Mouse (Mus musculus) bone marrow macrophage, adult 2 months (primary cell): ENCODE measurements at regions not wholly inside any gene's neighbourhood (a gene's known extent, or its start where the extent isn't known, plus 50 kb on each side); places are given as distances from the start of the nearest gene placed in this dataset.

Experiments
- H3K27ac ChIP-seq: 2 replicates; pipeline ENCODE4 v1.5.1; 2012; ENCODE audit warnings: low read depth, low read length; ENCODE audit not compliant: insufficient read depth
- H3K4me1 ChIP-seq: 2 replicates; pipeline ENCODE4 v1.6.1; 2012; ENCODE audit warnings: low read length; ENCODE audit not compliant: control insufficient read depth, insufficient read depth
- H3K4me3 ChIP-seq: 2 replicates; pipeline ENCODE4 v1.5.1; 2012; ENCODE audit warnings: mild to moderate bottlenecking, low read length, moderate library complexity; ENCODE audit not compliant: insufficient read depth
- CTCF ChIP-seq: IDR thresholded peaks from 2 replicates; pipeline ENCODE4 v1.5.1; 2012; ENCODE audit warnings: low read depth, mild to moderate bottlenecking, low read length, moderate library complexity
- POLR2A ChIP-seq: IDR thresholded peaks from 2 replicates; pipeline ENCODE4 v1.6.1; 2012; ENCODE audit warnings: mild to moderate bottlenecking, low read depth, low read length, borderline replicate concordance

DNA sequence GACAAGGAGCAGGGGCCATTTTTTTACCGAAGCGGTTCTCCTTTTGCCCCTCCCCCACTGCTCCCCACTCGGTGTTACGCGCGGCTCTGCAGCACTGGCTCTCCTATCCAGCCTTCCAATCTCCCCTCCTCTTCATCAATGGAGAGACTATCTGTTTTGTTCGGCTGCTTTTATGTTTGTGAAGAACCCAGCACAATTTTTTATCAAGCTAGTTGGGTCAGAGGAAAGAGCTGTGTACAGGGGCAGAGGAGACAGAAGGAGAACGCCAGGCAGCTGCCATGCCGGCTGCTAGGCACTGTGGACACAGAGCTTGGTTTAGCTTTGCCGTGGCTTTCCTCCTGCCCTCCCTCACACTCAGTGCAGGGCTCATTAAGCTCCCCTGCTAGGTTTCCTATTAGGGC, 280.3 kb downstream of the Sox11 start:
- Histone ChIP-seq H3K4me3 (no peak overlapping the region), H3K4me1 (no peaks in the 10 kb centered on the region), H3K27ac (no peak overlapping the region)
- TF ChIP-seq CTCF (no peak), POLR2A (no peak)

DNA sequence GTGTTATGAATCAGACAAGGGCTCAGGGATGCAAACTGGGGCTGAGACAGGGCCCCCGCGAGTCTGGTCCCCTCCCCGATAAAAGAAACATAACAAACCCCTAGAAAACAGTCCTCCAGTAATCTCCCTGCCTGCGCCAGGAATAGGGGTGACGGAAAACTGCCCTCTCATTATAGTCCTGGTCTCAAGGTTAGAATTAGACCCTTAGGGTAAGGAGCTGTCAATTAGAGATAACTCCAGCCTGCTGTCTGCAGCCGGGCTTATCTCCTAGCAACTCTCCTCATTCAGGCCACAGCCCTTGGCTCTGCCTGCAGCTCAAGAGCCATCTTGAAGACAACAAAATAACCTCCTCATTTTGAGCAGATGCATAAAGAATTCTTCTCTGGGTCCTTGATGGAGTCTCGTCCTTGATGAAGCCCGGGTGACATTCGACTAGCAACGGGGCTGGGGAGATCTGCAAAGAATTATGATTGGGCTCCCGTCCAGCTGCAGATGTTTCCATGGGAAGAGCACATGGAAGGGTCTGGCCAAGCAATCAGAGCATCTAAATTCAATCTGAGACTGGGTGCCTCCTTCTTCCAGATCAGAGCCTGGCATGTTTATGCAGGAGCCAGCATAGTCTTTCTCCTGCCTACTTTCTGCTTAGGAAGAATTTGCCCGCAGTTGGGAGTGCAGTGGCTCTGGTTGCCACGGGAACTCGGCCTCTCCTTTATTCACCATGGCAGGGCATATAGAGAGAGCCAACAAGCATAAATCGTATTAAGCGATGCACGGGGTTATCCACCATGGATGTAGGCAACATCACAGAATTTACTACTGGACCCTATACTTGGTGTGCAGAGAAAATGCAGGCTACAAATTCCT, 281.2 kb downstream of the Sox11 start:
- TF ChIP-seq POLR2A: no peak
- TF ChIP-seq CTCF: no peak
- Histone ChIP-seq H3K27ac (no peak overlapping the region), H3K4me1 (no peaks in the 10 kb centered on the region), H3K4me3 (no peak overlapping the region)

DNA sequence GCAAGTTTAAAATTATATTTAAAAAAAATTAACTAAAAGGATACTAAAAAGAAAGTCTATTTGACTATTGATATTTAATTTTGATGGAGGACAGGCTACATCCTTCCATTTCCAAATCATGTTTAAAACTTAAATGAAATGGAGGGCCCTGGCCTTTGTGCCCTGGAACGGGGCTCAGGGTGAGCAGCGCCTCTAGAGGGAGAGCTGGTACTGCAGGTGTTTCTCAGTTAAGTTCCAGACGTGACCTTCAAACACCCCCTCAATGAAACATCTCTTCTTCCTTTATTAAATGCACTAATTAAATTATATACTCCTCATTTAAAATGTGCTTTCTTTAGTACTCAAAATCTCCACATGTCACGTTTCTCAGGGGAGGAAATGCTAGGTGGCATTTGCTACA, 282.5 kb downstream of the Sox11 start:
- Histone ChIP-seq H3K27ac (no peak overlapping the region), H3K4me1 (no peaks in the 10 kb centered on the region), H3K4me3 (no peak overlapping the region)
- TF ChIP-seq CTCF (peak; percentile 38; the same call in 1 of the 2 replicates), POLR2A (no peak)

DNA sequence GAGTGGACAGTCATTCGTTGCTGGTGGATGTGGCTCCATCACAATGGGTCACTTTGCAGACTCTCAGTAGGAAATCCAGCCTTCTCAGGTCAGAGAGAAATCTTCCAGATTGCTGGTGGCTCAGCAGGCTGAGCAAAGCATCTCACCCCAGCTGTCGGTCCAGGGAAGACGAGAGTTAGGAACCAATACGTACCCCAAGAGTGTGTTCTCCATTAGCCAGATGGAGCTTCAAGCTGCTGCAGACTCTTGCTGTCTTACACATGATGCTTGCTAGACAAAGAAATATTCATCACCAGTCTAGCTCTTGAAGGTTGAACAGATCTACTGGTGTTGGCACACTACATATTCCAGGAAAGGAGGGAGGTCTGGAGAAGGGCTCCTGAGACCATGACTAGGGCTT, 288.0 kb downstream of the Sox11 start:
- no peak overlapping the region for H3K4me3 ChIP-seq
- H3K4me1 ChIP-seq: no peaks in the 10 kb centered on the region
- TF ChIP-seq POLR2A: no peak
- TF ChIP-seq CTCF: no peak
- no peak overlapping the region for H3K27ac ChIP-seq

DNA sequence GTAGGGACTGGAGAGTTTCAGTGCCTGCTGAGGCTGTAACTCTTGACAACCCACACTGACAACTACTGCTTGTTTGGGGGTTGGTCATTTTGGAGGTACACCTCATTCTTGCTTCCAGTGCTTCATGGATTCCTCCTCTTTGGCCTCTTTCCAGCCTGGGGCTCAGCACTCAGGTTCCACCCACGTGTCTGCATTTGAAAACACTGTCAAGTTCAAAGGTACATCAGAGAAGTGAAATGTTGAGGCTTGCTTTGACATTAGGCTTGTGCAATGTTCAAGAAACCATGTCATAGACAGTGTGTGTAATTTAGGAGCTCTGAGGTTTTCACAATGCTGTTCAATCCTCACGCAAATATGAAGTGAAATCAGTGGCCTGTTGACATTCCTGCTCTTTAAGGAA, 304.5 kb downstream of the Sox11 start:
- H3K27ac ChIP-seq: no peak overlapping the region
- no peak overlapping the region for H3K4me3 ChIP-seq
- no peak for TF ChIP-seq CTCF
- TF ChIP-seq POLR2A: no peak
- no peaks in the 10 kb centered on the region for H3K4me1 ChIP-seq

DNA sequence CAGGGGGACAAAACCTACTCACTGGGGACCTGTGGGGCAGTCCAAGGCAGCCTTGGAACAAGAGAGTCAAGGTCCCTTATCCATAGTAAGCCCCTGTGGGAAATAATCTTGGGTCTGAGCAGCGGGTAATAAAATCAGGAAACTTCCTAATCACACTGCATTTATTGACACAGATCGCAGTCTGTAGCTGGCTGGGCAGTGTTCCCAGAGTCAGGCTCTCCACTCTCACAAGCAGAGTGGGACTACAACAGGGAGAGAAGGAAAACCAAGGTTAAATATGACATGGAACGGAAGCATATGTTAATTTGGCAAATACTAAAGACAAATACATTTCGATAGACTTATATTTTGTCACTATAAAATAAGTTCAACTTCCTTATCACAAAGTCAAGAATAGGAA, 322.6 kb downstream of the Sox11 start:
- Histone ChIP-seq H3K27ac (no peak overlapping the region), H3K4me1 (no peaks in the 10 kb centered on the region), H3K4me3 (no peak overlapping the region)
- TF ChIP-seq CTCF: no peak
- TF ChIP-seq POLR2A: no peak

DNA sequence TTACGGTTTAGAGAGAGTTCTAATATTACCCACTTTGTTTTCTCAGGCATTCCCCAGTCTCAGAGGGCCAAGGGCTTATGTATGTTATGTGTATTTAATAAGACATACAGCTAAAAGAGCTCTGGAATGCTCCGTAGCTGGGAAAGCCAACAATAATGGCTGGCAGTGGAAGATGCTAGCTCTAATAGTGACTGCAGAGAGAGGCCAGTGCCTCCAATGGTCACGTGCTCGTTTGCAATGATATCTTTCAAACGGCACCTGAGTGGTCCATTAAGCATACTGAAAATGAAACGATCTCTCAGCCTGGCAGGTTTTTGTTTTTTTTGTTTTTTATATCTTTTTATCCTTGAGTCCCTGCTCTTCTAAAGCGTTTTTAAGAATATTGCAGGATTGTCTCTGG, 324.0 kb downstream of the Sox11 start:
- Histone ChIP-seq H3K4me3 (no peak overlapping the region), H3K4me1 (no peaks in the 10 kb centered on the region), H3K27ac (no peak overlapping the region)
- TF ChIP-seq CTCF (no peak), POLR2A (no peak)

DNA sequence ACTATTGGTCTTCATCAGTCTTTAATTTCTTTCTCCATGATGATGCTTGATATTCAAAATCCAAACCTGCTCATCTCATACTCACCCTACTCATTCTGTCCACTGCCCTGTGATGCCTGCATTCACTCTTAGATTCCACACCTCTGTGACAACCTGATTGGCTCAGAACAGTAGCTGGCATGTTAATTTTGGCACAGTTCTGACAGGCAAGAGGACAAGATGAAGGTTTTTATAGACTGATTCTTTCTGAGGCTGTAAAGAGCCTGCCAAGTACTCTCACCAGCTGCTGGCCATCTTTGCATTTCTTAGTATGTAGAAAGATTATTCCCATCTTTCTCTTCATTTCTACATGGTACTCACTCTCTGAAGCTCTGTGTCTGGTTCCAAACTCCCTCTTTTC, 343.1 kb downstream of the Sox11 start:
- no peak for TF ChIP-seq CTCF
- TF ChIP-seq POLR2A: no peak
- Histone ChIP-seq H3K4me3 (no peak overlapping the region), H3K4me1 (no peaks in the 10 kb centered on the region), H3K27ac (no peak overlapping the region)

DNA sequence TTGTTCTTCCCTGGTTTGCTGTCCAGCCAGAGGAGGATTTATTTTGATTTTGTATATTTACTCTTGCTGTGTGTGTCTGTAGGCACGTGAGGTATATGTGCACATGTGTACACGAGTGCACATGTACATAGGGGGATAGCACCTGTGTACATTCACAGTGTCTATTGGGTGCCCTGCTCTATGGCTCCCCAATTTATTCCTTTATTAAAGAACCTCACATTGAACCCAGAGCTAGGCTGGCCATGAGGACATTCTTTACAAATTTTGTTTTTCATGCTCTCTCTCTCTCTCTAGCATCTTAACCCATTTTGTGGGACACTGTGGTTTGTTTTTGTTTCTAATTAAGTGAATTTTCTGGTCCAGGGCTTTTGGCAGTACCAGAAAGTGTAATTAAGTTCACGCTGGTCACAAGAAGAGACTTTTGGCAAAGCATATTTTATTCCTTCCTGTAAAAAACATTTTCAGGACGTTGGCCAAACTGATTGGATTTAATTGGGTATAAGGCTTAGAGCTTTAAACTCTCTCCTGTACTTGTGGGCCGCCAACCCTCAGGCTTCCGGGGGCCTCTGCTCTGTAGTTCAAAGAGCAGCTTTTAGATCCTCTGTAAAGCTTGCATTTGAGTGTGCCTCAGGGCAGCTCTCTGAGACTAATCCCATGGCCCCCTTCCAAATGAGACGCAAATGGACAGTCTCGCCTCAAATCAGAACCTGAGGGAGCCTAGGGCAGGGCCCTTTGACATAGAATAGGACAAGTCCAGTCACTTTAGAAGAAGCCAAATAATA, 365.9 kb downstream of the Sox11 start:
- TF ChIP-seq POLR2A (no peak), CTCF (no peak)
- Histone ChIP-seq H3K4me1 (no peaks in the 10 kb centered on the region), H3K4me3 (no peak overlapping the region), H3K27ac (no peak overlapping the region)

DNA sequence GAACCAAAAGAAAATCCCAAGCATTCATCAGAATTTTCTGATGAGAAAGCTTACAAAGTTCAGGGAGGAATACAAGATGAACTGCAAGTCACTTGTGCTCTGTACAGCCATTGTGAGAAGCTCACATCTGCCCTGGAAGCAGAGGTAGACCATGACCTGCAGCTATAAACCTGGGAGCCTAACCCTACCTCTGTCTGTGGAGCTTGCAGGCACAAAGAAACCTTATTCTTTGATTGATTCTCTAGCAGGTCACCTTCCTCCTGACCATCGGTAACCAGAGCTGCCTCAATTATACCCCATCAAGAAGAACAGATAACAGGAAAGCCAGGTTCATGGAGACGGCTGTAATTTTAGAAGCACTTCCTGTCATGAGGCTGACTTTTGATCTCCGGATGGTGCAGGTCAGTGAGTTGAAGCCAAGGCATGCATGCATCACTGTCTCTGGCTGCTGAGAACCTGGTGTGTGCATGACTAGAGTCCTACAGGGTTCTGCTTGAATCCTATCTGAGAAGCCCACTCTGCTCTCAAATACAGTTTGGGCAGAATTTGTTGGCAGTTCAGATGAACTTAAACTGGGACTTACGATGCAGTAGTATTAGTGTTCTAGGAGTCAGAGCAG, 369.8 kb downstream of the Sox11 start:
- Histone ChIP-seq H3K27ac (no peak overlapping the region), H3K4me1 (no peaks in the 10 kb centered on the region), H3K4me3 (no peak overlapping the region)
- TF ChIP-seq CTCF (no peak), POLR2A (no peak)
